Mouse (Mus musculus) limb, embryonic 14.5 days (tissue): ENCODE data around the gene Cped1. TPM values are rescaled to one million over a fixed set of nuclear protein-coding genes. Genes with fewer than 3 reads are reported as not detected.
A peak's percentile ranks its signal among the peaks of the same experiment; 100 is the strongest.

Experiments used
- ATAC-seq: fragments of 200-750 bp; cut with Nextera tagmentation; 2 replicates; pipeline ENCODE4 v1.8.0; 2017; ENCODE audit warnings: low read depth, moderate number of reproducible peaks, moderate TSS enrichment; ENCODE audit not compliant: low FRiP score
- DNase-seq: peaks from one replicate; pipeline ENCODE4 v3.0.0-alpha.2; 2015; ENCODE audit warnings: low spot score
- H3K27ac ChIP-seq: fragments of 300-500 bp; sonication (generic); replicated peaks from 2 replicates; pipeline ENCODE4 v1.5.1; 2014; ENCODE audit warnings: low read depth, mild to moderate bottlenecking, low read length, moderate library complexity, mixed read lengths
- H3K27me3 ChIP-seq: fragments of 300-500 bp; sonication (generic); 2 replicates; pipeline ENCODE4 v1.6.1; 2014; ENCODE audit warnings: low read length, mixed read lengths; ENCODE audit not compliant: control insufficient read depth, insufficient read depth
- H3K36me3 ChIP-seq: fragments of 300-500 bp; sonication (generic); 2 replicates; pipeline ENCODE4 v1.6.1; 2014; ENCODE audit warnings: mild to moderate bottlenecking, low read length, moderate library complexity, mixed read lengths; ENCODE audit not compliant: control insufficient read depth, insufficient read depth
- H3K4me1 ChIP-seq: fragments of 300-500 bp; sonication (generic); 2 replicates; pipeline ENCODE4 v1.6.1; 2014; ENCODE audit warnings: antibody characterized with exemption, low read length, mixed read lengths; ENCODE audit not compliant: control insufficient read depth, insufficient read depth
- H3K4me2 ChIP-seq: fragments of 300-500 bp; sonication (generic); replicated peaks from 2 replicates; pipeline ENCODE4 v1.6.1; 2014; ENCODE audit warnings: low read depth, mild to moderate bottlenecking, low read length, moderate library complexity; ENCODE audit not compliant: severe bottlenecking
- H3K4me3 ChIP-seq: fragments of 300-500 bp; sonication (generic); replicated peaks from 2 replicates; pipeline ENCODE4 v1.5.1; 2014; ENCODE audit warnings: low read length
- H3K9ac ChIP-seq: fragments of 300-500 bp; sonication (generic); 2 replicates; pipeline ENCODE4 v1.6.1; 2014; ENCODE audit warnings: mild to moderate bottlenecking, low read depth, low read length, moderate library complexity; ENCODE audit not compliant: severe bottlenecking
- H3K9me3 ChIP-seq: fragments of 300-500 bp; sonication (generic); 2 replicates; pipeline ENCODE4 v1.6.1; 2016; ENCODE audit warnings: low read length; ENCODE audit not compliant: control insufficient read depth
- POLR2A ChIP-seq: fragments of 200-500 bp; IDR thresholded peaks from 2 replicates; pipeline ENCODE4 v1.8.0; 2012; ENCODE audit warnings: inconsistent platforms, mild to moderate bottlenecking, moderate library complexity, borderline replicate concordance; ENCODE audit not compliant: insufficient read depth, insufficient read length; ENCODE audit errors: extremely low read depth
- WGBS: fragments of 180-500 bp; shearing (Covaris S2); extraction: QIAGEN DNeasy Blood & Tissue Kit; methylation state at CpG from one replicate; pipeline ENCODE4 v1.1.7; 2014; 5-methylcytosine and 5-hydroxymethylcytosine counted together
- polyA plus RNA-seq, 2 experiments: library from polyadenylated mRNA; depleted of rRNA in 1 of 2; stranded (reverse) in 1 of 2; unstranded in 1 of 2; fragments of >200 nt; fragmentation: Nextera tagmentation in 1 of 2; extraction: Ambion mirVana in 1 of 2; gene quantifications; 2 replicates each; pipeline versions ENCODE4 v1.2.1 to v1.2.3; 2012 to 2014

Cped1 gene
- polyA plus RNA-seq, 2 experiments, result 31.0 to 44.3 TPM

GRCm38 (mm10) chr6:22000086-22000485 is 14.4 kb downstream of the Cped1 start:
- H3K36me3 ChIP-seq, result peaks cover 3% of the 10 kb centered on the region; the same call in 1 of the 2 replicates
- no peak for TF ChIP-seq POLR2A
- H3K9ac ChIP-seq, result no peak overlapping the region
- no peak overlapping the region for H3K4me3 ChIP-seq
- H3K4me1 ChIP-seq, result peaks cover 36% of the 10 kb centered on the region
- no peak overlapping the region for H3K27ac ChIP-seq
- H3K27me3 ChIP-seq, result no peaks in the 10 kb centered on the region
- no peak for ATAC-seq
- DNase-seq, result no peak
- no peaks in the 10 kb centered on the region for H3K9me3 ChIP-seq
- no peak overlapping the region for H3K4me2 ChIP-seq
- WGBS, result 33% methylated on average over 6 of the region's 6 CpGs

- Histone ChIP-seq H3K27me3 (no peaks in the 10 kb centered on the region), H3K4me1 (peaks cover 35% of the 10 kb centered on the region), H3K9ac (no peak overlapping the region), H3K4me2 (no peak overlapping the region), H3K36me3 (peaks cover 3% of the 10 kb centered on the region; the same call in 1 of the 2 replicates), H3K4me3 (no peak overlapping the region), H3K9me3 (no peaks in the 10 kb centered on the region), H3K27ac (no peak overlapping the region)
- no peak for DNase-seq
- WGBS, result 71% methylated on average over 3 of the region's 3 CpGs
- ATAC-seq, result no peak
- TF ChIP-seq POLR2A, result no peak
Measured at GRCm38 (mm10) chr6:22000881-22001280, 15.2 kb downstream of the Cped1 start.

GRCm38 (mm10) chr6:22001284-22001916 is 15.7 kb downstream of the Cped1 start:
- Histone ChIP-seq H3K4me2 (no peak overlapping the region), H3K9me3 (no peaks in the 10 kb centered on the region), H3K4me1 (peaks cover 33% of the 10 kb centered on the region), H3K36me3 (peaks cover 3% of the 10 kb centered on the region; the same call in 1 of the 2 replicates), H3K9ac (no peak overlapping the region), H3K27ac (no peak overlapping the region), H3K4me3 (no peak overlapping the region), H3K27me3 (no peaks in the 10 kb centered on the region)
- no peak for TF ChIP-seq POLR2A
- WGBS, result 63% methylated on average over 5 of the region's 5 CpGs
- ATAC-seq (no peak), DNase-seq (no peak)

- H3K4me1 ChIP-seq, result peaks cover 33% of the 10 kb centered on the region
- no peaks in the 10 kb centered on the region for H3K9me3 ChIP-seq
- no peak overlapping the region; the same call in 1 of the 2 replicates for H3K4me2 ChIP-seq
- no peak overlapping the region for H3K9ac ChIP-seq
- no peak overlapping the region for H3K4me3 ChIP-seq
- peaks cover 3% of the 10 kb centered on the region; the same call in 1 of the 2 replicates for H3K36me3 ChIP-seq
- no peak overlapping the region for H3K27ac ChIP-seq
- H3K27me3 ChIP-seq, result no peaks in the 10 kb centered on the region
- DNase-seq (no peak), ATAC-seq (peak; percentile 24; the same call in 1 of the 2 replicates)
- 53% methylated on average over 17 of the region's 17 CpGs for WGBS
- TF ChIP-seq POLR2A, result no peak
Measured at GRCm38 (mm10) chr6:22002521-22003199, 16.9 kb downstream of the Cped1 start.

- 18% methylated on average over 6 of the region's 6 CpGs for WGBS
- DNase-seq (peak; percentile 66), ATAC-seq (peak; percentile 73)
- no peak overlapping the region for H3K9ac ChIP-seq
- no peaks in the 10 kb centered on the region for H3K27me3 ChIP-seq
- no peak overlapping the region for H3K4me3 ChIP-seq
- TF ChIP-seq POLR2A, result no peak
- H3K36me3 ChIP-seq, result peaks cover 3% of the 10 kb centered on the region; the same call in 1 of the 2 replicates
- no peak overlapping the region; the same call in 1 of the 2 replicates for H3K4me2 ChIP-seq
- peaks cover 29% of the 10 kb centered on the region for H3K4me1 ChIP-seq
- no peak overlapping the region for H3K27ac ChIP-seq
- H3K9me3 ChIP-seq, result no peaks in the 10 kb centered on the region
Measured at GRCm38 (mm10) chr6:22003200-22003587, 17.5 kb downstream of the Cped1 start.
